Mouse (Mus musculus): ENCODE data around the gene Hp1bp3.

The Hp1bp3 gene

GRCm38 (mm10) chr4:138222396-138222795 lies 6.3 kb downstream of the Hp1bp3 start:
- DNase-seq (ENCODE audit: low spot score): no peak

GRCm38 (mm10) chr4:138223623-138224022 lies 7.5 kb downstream of the Hp1bp3 start:
- DNase-seq (ENCODE audit: low spot score): no peak

DNA sequence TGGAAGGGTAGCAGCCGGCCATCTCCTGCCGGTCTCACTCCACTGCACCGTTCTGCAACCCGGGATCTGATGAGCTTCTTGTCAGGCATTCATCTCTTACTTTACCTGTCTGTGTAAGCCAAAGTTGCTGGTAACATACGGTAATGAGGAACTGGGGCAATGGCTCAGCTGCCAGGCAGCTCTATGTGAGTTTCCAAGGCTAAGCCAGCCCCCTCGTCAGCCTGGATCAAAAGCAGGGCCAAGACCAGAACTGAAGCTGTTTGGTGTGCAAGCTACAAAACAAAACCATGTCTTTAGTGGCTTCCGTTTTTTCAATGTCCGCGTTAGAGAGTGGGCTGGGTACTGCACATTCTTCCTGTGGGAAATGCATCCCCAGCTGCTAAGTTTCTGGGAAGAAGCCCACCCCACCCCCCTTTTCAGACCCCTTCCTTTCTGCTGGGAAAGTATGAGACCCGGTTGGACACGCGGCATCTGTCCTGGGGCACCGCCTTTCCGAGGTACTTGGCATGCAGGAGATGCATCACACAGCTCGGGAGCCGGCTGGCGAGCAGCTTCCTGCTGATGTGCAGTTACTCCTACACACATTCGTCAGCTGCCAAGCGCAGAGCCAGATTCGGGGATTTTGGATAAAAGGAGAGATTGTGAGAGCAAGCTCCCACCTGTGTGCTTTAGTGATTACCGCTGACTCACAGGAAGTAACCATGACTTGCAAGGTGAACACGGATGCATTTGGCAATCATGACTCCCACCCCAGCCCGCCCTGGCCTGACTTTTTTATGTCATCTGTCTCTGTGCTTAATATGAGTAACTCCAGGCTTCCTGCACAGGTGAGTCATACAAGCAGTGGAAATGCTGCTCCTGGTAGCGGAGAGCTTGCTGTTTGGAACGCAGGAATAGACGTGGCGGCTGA lies 30.9 kb downstream of the Hp1bp3 start:
- no peak for DNase-seq (ENCODE audit: low spot score)

DNA sequence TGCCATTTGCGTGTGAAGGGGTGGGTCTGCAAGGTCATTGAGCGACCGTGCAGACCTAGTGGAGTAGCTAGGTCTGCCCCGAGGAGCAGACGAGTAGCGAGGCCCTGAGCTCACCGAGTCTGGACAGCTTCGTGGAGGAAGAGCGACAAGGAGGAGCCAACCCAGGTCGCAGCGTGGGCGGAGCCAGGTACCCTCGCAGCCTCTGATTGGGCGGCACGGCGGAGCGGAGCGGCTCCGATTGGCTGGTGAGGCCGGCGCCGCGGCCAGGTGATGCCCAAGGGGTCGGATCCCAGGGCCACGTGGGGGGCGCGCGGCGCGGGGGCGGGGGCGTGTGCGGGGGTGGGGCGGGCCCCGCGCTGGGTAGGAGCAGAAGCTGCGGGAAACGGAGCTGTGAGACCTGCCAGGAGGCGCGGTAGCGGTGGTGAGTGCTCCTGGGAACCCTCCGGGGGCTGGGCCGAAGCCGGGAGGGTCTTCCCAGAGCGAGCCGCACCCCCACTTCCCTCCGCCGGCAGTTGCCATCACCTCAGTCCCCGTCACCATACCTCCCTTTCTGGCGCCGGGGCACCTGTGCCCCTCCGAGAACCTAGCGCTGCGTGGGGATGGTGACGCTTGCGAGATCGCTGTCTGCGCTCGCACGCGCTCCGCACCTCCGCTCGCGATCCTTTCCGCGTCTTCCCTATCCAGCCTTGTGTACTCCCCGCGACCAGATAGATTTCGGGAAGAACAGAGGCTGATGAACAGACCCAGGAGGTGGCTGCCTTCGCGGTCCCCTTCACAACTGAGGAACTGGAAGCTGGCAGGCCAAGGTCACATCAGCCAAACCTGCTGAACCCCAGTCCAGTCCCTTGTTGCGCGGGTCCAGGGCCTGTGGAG lies 34.2 kb downstream of the Hp1bp3 start, which contains the start of the genes Sh2d5 and Kif17:
Gene Sh2d5 (plus strand): TSS at position 316 of the 873 bp plus-strand sequence.
Gene Kif17 (plus strand): TSS at position 348 of the 873 bp plus-strand sequence.
- DNase-seq (ENCODE audit: low spot score): peak; percentile 71

- DNase-seq (ENCODE audit: low spot score): no peak
These were observed 35.7 kb downstream of the Hp1bp3 start for GRCm38 (mm10) chr4:138251819-138252218.

DNA sequence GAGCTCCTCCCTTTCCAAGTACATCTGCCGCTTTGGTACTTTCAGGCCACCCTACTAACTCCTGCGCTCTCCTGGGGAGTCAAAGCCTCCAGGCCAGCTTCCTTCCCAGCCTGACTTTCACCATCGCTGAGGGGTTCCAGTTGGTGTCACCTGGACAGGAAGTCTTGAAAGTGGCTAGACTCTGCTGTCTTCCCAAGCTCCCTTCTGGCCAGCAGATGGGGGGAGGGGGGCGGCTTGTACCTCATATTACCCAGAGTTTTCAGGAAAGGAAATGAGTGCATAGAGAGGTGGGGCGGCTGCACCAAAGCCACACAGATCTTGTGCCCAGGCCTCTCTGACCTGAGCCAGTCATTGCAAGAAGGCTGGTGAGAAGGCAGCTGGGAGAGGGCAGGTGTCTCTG lies 36.1 kb downstream of the Hp1bp3 start:
- DNase-seq (ENCODE audit: low spot score): no peak

DNA sequence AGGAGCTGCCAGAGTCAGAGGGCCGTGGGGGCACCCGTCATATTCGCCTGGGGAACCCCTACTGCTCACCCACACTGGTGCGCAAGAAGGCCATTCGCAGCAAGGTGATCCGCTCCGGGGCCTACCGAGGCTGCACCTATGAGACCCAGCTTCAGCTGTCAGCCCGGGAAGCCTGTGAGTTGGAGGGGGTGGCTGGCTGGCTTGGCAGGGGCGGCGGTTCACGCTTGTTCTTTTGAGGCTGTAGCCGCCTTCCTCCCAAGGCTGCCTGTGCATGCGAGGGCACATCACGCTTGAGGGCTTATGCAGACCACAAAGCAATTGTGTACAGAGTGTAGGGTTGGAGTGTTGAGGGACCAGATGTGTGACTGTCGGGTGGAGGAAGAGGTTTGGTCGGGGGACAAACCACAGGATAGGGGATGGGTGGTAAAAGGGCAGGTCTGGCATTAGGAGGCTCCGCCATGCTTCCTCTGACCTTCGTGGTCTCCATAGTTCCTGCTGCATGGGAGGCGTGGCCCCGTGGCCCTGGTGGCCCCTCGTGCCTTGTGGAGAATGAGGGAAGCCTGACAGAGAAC lies 41.1 kb downstream of the Hp1bp3 start:
- DNase-seq (ENCODE audit: low spot score): no peak

GRCm38 (mm10) chr4:138258663-138259062 lies 42.6 kb downstream of the Hp1bp3 start:
- no peak for DNase-seq (ENCODE audit: low spot score)

DNA sequence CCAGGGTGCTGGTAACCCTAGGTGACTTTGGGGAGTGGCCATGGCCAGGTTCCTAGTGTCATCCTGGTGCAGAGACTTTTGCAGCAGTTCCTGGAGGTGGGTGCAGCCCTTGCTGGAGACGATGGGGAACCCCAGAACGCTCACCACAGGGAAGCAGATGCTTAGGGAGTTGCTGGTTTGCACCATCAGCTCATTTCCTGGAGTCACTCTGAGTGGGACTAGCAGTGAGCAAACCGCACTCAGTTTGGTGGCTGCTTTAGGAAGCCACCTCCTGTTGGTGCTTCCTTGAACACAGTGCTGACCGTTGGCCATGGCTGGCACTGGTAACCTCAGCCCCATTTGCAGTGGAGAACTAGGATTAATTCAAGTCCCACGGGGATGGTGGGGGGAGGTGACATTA lies 43.4 kb downstream of the Hp1bp3 start:
- no peak for DNase-seq (ENCODE audit: low spot score)

DNA sequence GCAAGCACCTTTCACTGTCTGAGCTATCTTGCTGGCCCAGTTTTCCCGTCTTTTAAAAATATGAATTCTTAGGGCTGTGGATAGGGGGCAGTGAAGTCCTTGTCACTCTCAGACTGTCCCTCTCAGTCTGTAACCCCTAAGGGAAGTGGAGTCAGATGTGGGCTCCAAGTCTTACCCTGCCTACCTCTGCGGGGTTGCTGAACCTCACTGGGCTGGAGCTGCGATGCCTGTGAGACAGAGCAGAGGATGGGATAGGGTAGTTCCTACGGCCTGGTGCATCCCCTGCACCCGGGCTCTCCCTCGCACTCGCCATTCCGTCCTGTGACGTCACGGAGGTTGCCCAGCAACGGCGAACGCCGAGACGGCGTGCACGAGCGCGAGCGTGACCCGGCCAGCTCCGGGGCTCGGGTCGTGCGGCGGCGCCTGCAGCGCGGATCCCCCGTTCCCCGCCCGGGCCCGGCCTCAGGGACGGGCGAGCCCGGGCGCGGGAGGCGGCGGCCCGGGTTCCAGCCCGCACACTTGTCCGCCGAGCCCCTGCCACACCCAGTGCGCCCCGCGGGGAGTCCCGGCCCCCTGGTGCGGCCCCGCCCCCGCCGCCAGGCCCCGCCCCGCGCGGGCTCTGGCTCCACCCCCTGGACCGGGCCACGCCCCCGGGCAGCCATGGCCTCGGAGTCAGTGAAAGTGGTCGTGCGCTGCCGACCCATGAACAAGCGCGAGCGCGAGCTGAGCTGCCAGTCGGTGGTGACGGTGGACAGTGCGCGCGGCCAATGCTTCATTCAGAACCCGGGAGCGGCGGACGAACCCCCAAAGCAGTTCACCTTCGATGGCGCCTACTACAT lies 46.0 kb downstream of the Hp1bp3 start:
- DNase-seq (ENCODE audit: low spot score): peak; percentile 87

GRCm38 (mm10) chr4:138267869-138268268 lies 51.8 kb downstream of the Hp1bp3 start:
- DNase-seq (ENCODE audit: low spot score): no peak

DNA sequence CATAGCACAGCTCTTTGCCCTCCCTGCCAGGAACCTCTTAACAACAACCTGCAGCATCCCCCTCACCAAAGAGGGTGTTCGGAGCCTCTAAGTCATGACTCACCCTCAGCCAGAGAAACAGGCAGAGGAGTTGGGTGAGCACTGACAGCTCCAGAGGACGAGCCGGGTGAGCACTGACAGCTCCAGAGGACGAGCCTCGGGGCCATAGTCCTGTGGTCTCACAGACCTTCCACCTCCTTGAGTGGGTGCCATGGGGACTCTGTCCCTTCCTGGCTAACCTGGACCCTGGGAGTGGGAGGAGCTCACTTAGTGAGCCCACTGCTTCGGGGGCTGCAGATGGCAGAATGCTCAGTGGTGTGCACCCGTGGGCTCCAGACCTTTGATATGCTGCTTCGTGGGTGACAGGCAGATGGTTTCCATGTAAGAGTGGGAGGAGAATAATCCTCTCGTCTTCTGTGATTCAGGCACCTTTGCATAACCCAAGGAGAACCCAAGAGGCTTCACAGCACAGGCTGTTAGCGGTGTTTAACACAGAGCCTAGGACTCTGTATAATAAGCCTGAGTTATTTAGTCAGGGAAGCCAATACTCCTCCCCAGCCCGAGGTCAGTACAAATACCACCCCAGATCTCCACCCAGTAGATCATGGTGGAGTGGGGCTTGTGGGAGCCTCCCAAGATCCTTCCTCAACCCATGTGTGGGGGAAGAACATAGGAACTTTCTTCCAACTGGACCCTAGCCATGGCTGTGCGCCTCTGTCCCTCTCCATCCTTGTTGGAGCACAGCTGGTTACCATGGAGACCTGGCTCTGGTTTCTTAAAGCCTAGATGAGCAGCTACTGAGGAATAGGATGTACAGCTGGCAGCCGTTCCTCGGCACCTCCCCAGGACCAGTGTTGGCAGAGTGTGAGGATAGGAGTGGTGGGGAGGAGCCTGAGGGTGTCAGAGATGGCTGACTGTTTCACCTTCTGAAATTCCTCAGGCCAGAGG lies 56.2 kb downstream of the Hp1bp3 start:
- DNase-seq (ENCODE audit: low spot score): peak; percentile 41

DNA sequence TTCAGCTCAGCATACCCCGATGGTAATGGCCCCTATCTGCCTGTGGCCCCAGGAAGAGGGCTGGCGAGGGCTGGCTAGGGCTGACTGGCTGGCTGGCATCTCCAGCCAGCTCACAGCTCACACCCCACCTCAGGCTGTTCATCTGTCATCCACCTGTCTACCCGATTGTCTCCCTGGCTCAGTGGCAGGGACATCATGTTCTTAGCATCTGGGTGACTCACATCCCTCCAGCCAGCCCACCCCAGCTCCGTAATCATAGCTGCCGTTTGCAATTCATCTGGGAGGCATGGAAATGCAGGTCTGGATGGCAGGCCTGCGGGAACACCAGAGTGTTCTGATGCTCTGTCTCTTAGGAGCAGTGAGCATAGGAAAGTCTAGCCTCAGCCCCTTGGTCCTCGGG lies 62.2 kb downstream of the Hp1bp3 start:
- DNase-seq (ENCODE audit: low spot score): no peak

GRCm38 (mm10) chr4:138282834-138283233 lies 66.7 kb downstream of the Hp1bp3 start:
- DNase-seq (ENCODE audit: low spot score): peak; percentile 69

DNA sequence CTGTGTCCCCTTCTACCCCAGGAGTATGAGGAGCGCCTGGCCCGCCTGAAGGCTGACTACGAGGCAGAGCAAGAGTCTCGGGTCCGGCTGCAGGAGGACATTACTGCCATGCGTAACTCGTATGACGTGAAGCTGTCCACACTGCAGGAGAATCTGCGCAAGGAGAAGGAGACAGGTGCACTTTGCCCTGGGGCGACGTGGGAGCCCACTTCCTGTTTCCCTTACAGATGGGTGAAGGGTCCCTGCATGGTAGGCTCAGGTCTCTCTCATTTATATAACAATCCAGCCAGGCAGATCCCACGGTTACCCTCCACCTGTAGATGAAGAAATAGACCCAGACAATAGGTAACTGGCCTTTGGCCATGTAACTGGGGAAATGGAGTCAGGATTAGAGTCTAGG lies 70.3 kb downstream of the Hp1bp3 start:
- DNase-seq (ENCODE audit: low spot score): no peak

DNA sequence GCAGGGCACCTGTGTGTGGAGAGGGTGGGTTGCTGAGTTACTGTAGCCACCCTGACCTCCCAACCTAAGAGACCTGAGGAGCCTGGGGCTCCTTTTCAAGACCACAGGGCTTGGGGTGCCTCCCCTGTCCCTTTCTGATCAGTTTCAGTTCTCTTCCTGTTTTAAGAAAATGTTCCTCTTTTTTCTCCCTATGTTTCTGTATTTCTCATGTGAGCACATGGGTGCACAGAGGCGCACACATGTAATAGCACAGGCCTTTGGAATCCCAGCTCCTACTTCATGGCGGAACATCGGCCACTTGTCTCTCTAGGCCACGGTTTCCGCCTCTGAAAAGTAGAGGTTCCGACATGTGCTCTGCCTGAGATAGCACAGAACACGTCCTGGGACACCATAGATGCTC lies 72.6 kb downstream of the Hp1bp3 start:
- DNase-seq (ENCODE audit: low spot score): no peak

DNA sequence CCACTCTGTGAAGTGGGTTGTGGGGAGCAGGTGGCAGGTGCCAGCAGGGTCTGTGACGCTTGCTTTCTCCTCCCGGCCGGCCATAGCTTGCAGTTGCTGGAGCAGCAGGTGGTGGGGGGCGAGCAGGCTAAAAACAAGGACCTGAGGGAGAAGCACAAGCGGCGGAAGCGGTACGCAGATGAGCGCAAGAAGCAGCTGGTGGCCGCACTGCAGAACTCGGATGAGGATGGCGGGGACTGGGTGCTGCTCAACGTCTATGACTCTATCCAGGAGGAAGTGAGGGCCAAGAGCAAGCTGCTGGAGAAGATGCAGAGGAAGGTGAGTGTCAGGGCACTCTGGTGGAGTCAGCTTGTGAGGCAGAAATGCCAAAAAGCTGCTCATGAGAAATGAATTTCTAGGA lies 75.9 kb downstream of the Hp1bp3 start:
- no peak for DNase-seq (ENCODE audit: low spot score)

DNA sequence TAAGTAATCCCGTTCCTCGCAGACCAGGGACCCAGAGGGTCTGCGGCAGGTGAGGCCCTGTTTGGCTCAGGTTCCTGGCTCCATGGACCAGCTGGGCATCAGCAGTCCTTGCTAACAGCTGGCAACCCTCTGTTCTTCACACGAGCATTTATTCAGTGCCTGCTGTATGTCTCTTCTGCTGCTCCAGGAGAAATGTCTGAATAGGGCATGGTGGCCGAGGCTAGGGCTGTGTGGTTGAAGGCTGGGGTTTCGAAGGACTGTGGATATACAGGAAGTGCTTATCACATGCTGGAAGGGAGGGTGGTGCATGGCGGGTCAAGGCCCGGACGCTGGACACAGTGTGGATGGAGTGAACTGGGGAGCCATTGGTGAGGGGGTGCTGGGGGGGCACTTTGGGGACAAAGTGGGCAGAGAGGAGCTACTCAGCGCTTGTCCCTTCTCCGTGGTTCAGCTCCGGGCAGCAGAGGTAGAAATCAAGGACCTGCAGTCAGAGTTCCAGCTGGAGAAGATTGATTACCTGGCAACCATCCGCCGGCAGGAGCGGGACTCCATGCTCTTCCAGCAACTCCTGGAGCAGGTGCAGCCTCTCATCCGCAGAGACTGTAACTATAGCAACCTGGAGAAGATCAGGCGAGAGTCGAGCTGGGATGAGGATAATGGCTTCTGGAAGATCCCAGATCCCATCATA lies 77.3 kb downstream of the Hp1bp3 start:
- no peak for DNase-seq (ENCODE audit: low spot score)

DNA sequence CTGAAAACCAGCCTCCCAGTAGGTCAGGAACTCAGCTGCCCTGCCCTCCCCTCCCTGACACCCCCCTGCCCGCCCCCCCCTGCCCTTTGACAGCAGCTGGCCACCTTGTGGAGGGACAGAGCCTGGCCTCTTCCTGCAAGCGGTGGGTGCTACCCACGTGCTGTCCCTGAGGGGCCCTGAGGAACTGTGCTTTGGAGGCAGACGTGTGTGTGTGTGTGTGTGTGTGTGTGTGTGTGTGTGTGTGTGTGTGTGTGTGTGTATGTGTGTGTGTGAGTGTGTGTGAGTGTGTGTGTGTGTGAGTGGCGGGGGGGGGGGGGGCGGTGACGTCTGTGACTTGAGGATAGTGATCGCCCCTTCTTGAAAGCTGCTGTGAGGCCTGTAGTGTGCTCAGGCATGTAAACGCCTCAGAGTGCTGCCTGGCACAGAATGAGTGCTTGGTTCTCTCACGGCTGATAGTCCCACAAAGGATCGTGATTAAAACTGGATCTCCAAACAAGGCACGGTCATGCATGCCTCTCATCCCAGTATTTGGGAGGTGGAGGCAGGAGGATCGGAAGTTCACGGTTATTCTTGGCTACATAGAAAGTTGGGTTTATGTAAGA lies 78.0 kb downstream of the Hp1bp3 start:
- no peak for DNase-seq (ENCODE audit: low spot score)

Data from lung, postnatal 25 days (tissue).